Mouse (Mus musculus) liver, postnatal 0 days (tissue): Measurements from ENCODE around the gene C1rl. TPM values are rescaled to one million over a fixed set of nuclear protein-coding genes. Genes with fewer than 3 reads are reported as not detected.

Source experiments
- ATAC-seq: fragments of 200-750 bp; cut with Nextera tagmentation; 2 replicates; pipeline ENCODE4 v1.8.0; 2017; ENCODE audit warnings: mild to moderate bottlenecking, moderate library complexity
- DNase-seq: peaks from one replicate; pipeline ENCODE4 v3.0.0-alpha.2; 2016
- H3K27ac ChIP-seq: fragments of 300-500 bp; sonication (generic); 2 replicates; pipeline ENCODE4 v1.5.1; 2014; ENCODE audit warnings: antibody characterized with exemption, moderate library complexity, mild to moderate bottlenecking, low read depth
- H3K27me3 ChIP-seq: fragments of 300-500 bp; sonication (generic); 2 replicates; pipeline ENCODE4 v1.6.1; 2014; ENCODE audit warnings: low read length, control low read depth, mixed read lengths; ENCODE audit not compliant: insufficient read depth
- H3K36me3 ChIP-seq: fragments of 300-500 bp; sonication (generic); replicated peaks from 2 replicates; pipeline ENCODE4 v1.6.1; 2014; ENCODE audit warnings: mild to moderate bottlenecking, control low read depth, low read length, moderate library complexity, mixed read lengths; ENCODE audit not compliant: insufficient read depth
- H3K4me1 ChIP-seq: fragments of 300-500 bp; sonication (generic); 2 replicates; pipeline ENCODE4 v1.6.1; 2014; ENCODE audit warnings: antibody characterized with exemption, mild to moderate bottlenecking, control low read depth; ENCODE audit not compliant: insufficient read depth
- H3K4me2 ChIP-seq: fragments of 300-500 bp; sonication (generic); 2 replicates; pipeline ENCODE4 v1.6.1; 2014; ENCODE audit warnings: low read depth, mild to moderate bottlenecking, low read length, moderate library complexity, mixed read lengths
- H3K4me3 ChIP-seq: fragments of 300-500 bp; sonication (generic); 2 replicates; pipeline ENCODE4 v1.5.1; 2014; ENCODE audit warnings: low read depth, low read length
- H3K9ac ChIP-seq: fragments of 300-500 bp; sonication (generic); replicated peaks from 2 replicates; pipeline ENCODE4 v1.6.1; 2014; ENCODE audit warnings: mild to moderate bottlenecking, moderate library complexity
- H3K9me3 ChIP-seq: fragments of 300-500 bp; sonication (generic); 2 replicates; pipeline ENCODE4 v1.6.1; 2016; ENCODE audit warnings: mild to moderate bottlenecking, control low read depth, low read length, mixed read lengths
- CTCF ChIP-seq: sonication (generic); IDR thresholded peaks from 2 replicates; pipeline ENCODE4 v1.5.1; 2016; ENCODE audit warnings: antibody characterized with exemption, low read depth
- EP300 ChIP-seq: IDR thresholded peaks from 2 replicates; pipeline ENCODE4 v1.6.1; 2016; ENCODE audit warnings: antibody characterized with exemption, low read depth, mild to moderate bottlenecking
- WGBS: fragments of 180-500 bp; shearing (Covaris S2); extraction: QIAGEN DNeasy Blood & Tissue Kit; methylation state at CpG from one replicate; pipeline ENCODE4 v1.1.7; 2014; ENCODE audit not compliant: insufficient replicate concordance; 5-methylcytosine and 5-hydroxymethylcytosine counted together
- polyA plus RNA-seq: library from polyadenylated mRNA; unstranded; fragments of >200 nt; fragmentation: Nextera tagmentation; extraction: Ambion mirVana; gene quantifications from 2 replicates; pipeline ENCODE4 v1.2.1, GENCODE M21; 2015

The C1rl gene
- 31.1 and 36.2 TPM in 2 replicates for polyA plus RNA-seq

GRCm38 (mm10) chr6:124492842-124493561 is at the start of gene C1rl:
C1rl (plus strand) TSS chr6:124493113.
- ATAC-seq (peak; percentile 94), DNase-seq (peak; percentile 89)
- H3K27ac ChIP-seq = peak within 1 kb of the TSS; percentile 89
- no peaks in the 10 kb centered on the region for H3K36me3 ChIP-seq
- no peaks in the 10 kb centered on the region for H3K9me3 ChIP-seq
- H3K4me2 ChIP-seq = peak within 1 kb of the TSS; percentile 66
- TF ChIP-seq CTCF = peak; percentile 89
- TF ChIP-seq EP300 = peak; percentile 74; the same call in 1 of the 2 replicates
- H3K4me3 ChIP-seq = peak within 1 kb of the TSS; percentile 24
- H3K9ac ChIP-seq = peak within 1 kb of the TSS; percentile 54
- H3K27me3 ChIP-seq = no peaks in the 10 kb centered on the region
- peaks cover 26% of the 10 kb centered on the region for H3K4me1 ChIP-seq
- WGBS = 0% methylated on average over 1 of the region's 4 CpGs

- Histone ChIP-seq H3K9me3 (no peaks in the 10 kb centered on the region), H3K4me3 (no peak overlapping the region), H3K27me3 (no peaks in the 10 kb centered on the region), H3K4me2 (no peak overlapping the region), H3K36me3 (no peaks in the 10 kb centered on the region), H3K4me1 (no peaks in the 10 kb centered on the region), H3K27ac (no peak overlapping the region), H3K9ac (no peak overlapping the region)
- DNase-seq = no peak
- no peak for ATAC-seq
- WGBS = 75% methylated on average over 2 of the region's 2 CpGs
- TF ChIP-seq EP300 = no peak
Measured at GRCm38 (mm10) chr6:124443338-124443737, 49.6 kb upstream of the C1rl start.

- no peak for ATAC-seq
- WGBS = 84% methylated on average over 2 of the region's 2 CpGs
Measured at GRCm38 (mm10) chr6:124446024-124446423, 46.9 kb upstream of the C1rl start.

GRCm38 (mm10) chr6:124446459-124446858 is 46.5 kb upstream of the C1rl start:
- Histone ChIP-seq H3K36me3 (no peaks in the 10 kb centered on the region), H3K9ac (no peak overlapping the region), H3K4me3 (no peak overlapping the region), H3K4me2 (no peak overlapping the region), H3K27me3 (no peaks in the 10 kb centered on the region), H3K27ac (no peak overlapping the region), H3K9me3 (no peaks in the 10 kb centered on the region), H3K4me1 (no peaks in the 10 kb centered on the region)
- 83% methylated on average over 9 of the region's 9 CpGs for WGBS
- no peak for TF ChIP-seq CTCF
- no peak for TF ChIP-seq EP300
- DNase-seq (no peak), ATAC-seq (no peak)

More at GRCm38 (mm10) chr6:124446024-124446423, 46.9 kb upstream of the C1rl start:
- Histone ChIP-seq H3K27ac (no peak overlapping the region), H3K4me1 (no peaks in the 10 kb centered on the region), H3K36me3 (no peaks in the 10 kb centered on the region), H3K4me3 (no peak overlapping the region), H3K27me3 (no peaks in the 10 kb centered on the region), H3K4me2 (no peak overlapping the region), H3K9ac (no peak overlapping the region), H3K9me3 (no peaks in the 10 kb centered on the region)
- no peak for DNase-seq
- TF ChIP-seq EP300 (no peak), CTCF (no peak)

- DNase-seq (no peak), ATAC-seq (no peak)
- Histone ChIP-seq H3K4me3 (no peak overlapping the region), H3K4me2 (no peak overlapping the region), H3K27ac (no peak overlapping the region), H3K4me1 (peaks cover 5% of the 10 kb centered on the region; the same call in 1 of the 2 replicates), H3K27me3 (no peaks in the 10 kb centered on the region), H3K36me3 (no peaks in the 10 kb centered on the region), H3K9ac (no peak overlapping the region), H3K9me3 (no peaks in the 10 kb centered on the region)
- TF ChIP-seq EP300 = no peak
- 81% methylated on average over 2 of the region's 2 CpGs for WGBS
Measured at GRCm38 (mm10) chr6:124447356-124447755, 45.6 kb upstream of the C1rl start.

- no peak overlapping the region for H3K4me3 ChIP-seq
- no peak overlapping the region for H3K4me2 ChIP-seq
- TF ChIP-seq EP300 (no peak), CTCF (peak; percentile 62)
- H3K9me3 ChIP-seq = no peaks in the 10 kb centered on the region
- WGBS = 63% methylated on average over 10 of the region's 10 CpGs
- no peaks in the 10 kb centered on the region for H3K27me3 ChIP-seq
- peaks cover 5% of the 10 kb centered on the region; the same call in 1 of the 2 replicates for H3K4me1 ChIP-seq
- ATAC-seq (peak; percentile 45; the same call in 1 of the 2 replicates), DNase-seq (no peak)
- no peak overlapping the region for H3K27ac ChIP-seq
- no peaks in the 10 kb centered on the region for H3K36me3 ChIP-seq
- no peak overlapping the region for H3K9ac ChIP-seq
Measured at GRCm38 (mm10) chr6:124448186-124448852, 44.6 kb upstream of the C1rl start.
